Mouse (Mus musculus) gastrocnemius, adult 8-10 months (tissue): ENCODE measurements around the gene Stk11. TPM values are rescaled to one million over a fixed set of nuclear protein-coding genes. Genes with fewer than 3 reads are reported as not detected.

Experiments used
- DNase-seq, 2 experiments: peaks; one replicate each; pipeline ENCODE4 v3.0.0; 2022; ENCODE audit warnings: low spot score in 2 of 2
- total RNA-seq, 4 experiments: library from RNA; stranded (reverse); gene quantifications; 2 replicates each; pipeline ENCODE4 v1.2.4; 2022

The Stk11 gene
- total RNA-seq, 4 experiments from 2014 or later, result 157 to 173 (median 162) TPM

DNA sequence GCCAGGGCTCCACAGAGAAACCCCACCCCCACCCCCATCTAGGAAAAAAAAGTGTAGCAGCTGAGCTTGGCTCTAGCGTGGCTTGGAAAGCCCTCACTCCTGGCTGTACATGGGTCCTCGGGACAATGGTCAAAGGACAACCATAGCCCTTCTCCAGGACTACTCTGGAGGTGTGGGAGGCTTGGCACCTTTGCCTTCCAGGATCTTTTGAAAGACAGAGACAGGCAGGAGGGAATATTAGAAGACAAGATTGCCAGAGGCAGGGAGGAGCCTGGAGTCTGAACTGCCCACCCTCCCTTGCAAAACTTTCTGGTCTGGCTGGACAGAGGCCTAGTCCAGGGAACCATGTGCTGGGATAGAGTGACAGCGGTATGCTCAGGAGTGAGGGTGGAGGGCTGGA lies 20.9 kb upstream of the Stk11 start:
- DNase-seq, result no peak

DNA sequence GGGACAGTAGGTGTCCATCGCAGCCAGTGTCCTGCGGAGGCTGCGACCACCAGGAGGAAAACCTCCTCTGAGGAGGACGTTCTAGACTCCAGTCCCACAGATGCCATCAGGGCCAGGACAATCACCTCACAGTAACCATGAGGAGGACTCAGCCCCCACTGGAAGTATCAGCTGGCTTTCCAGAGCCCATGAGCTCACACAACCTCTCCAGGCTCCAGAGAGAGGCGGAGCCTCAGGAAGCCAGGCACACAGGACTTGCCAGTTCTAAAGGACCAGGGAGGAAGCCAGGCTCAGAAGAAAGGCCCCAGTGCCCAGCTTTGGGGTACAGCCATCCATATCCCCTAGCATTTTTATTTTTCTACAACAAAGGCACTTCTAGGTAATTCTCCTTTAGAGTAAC lies 20.1 kb upstream of the Stk11 start:
- DNase-seq, result no peak

DNA sequence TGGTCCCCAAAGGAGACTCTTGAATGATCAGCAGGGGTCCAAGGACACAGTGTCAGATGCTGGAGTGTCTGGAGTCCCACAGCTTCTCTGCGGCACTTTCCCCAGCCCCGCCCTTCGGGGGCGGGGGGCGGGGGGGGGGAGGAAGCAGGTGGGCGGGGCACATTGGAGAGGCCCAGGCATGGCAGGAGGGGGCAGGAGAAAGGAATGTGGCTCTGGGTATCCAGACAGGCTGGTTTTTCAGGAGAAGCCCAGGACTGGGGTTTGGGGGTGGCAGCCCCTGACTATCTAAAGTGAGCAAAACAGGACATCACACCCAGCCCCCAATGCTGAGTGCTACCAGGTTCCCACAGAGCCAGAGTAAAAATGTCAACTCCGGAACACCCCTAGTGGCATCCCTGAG lies 18.3 kb upstream of the Stk11 start:
- no peak for DNase-seq

DNA sequence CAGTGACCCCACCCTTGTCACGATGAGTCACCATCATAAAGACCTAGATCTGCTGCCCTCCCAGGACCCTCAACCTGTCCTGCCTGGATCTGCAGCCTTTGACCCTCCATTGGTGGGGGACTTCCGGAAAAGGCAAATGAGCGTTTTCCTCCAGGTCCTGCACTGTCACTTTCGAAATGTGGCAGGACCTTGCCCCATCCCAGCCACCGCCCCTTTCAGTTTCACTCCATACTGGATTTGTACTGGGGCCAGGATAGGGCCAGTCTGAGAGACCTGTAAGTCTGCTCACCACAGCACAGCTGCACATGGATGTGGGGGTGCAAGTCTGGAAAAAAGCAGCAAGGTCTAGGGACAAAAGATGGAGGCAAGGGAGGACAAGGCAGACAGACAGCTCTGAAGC lies 17.0 kb upstream of the Stk11 start:
- no peak for DNase-seq

DNA sequence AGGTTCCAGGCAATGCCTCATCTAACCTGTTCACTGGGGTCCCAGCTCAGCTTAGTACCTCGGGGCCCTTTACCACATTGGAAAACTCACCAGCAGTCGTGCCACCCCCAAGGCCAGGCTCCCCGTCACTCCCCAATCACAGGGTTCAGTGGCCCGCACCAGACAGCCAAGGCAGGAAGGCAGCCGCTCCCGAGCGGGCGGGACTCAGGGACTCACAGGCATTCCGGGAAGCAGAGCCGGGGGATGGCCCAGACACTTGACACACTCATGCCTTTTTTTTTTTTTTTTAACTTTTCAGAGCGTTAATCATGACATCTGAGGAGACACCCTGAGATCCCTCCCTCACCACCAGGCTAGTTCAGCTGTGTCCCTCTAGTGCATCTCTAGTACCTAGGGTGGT lies 14.6 kb upstream of the Stk11 start:
- DNase-seq, result no peak

DNA sequence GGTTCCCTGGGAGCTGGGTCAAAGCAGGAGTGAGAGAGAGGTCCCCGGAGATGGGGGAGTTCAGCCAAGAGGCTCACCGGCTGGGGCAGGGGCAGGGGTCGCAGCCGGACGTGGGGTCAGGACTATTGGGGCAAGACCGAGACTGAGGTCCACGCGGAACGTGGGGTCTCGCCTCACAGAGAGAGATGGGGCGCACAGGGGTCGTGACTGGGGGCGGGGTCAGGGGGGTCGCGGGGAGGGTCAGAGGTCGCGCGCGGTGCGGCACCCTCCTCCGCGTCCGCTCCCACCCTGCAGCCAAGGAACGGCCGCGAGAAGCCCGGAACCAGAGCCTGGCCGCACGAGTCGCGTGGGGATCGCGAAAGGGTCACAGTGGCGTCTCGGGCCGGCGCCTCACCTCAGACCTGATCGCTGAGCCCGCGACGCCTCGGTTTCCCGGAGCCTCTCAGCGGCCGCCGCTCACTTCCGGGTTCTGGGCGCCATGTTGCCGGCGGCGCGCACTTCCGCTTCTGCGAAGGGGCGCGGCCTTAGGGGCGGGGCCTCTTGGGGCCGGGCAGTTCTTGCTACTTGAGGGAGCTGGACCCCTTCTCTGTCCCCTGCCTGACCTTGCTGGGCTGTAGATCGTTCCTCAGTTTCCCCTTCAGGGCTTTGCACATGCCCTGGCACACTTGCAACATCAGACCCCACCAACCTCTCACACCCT lies 13.2 kb upstream of the Stk11 start:
- DNase-seq, result peak; percentile 80 to 84

DNA sequence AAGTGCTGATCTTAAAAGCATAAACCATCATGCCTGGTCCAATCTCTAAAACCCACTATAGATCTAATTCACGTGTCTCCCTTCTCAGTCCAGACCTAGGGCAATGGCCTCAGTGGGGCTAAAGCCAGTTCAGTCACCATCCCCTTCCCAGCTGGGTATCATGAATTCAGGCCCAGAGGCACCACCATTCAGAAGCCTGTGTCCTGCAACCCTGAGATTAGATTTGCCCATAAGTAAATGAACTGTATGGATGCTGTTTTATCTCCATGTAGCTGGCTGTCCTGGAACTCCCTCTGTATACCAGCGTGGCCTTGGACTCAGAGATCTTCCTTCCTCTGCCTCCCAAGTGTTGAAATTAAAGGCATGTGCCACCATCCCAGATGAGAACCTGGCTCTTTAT lies 12.6 kb upstream of the Stk11 start:
- no peak for DNase-seq

DNA sequence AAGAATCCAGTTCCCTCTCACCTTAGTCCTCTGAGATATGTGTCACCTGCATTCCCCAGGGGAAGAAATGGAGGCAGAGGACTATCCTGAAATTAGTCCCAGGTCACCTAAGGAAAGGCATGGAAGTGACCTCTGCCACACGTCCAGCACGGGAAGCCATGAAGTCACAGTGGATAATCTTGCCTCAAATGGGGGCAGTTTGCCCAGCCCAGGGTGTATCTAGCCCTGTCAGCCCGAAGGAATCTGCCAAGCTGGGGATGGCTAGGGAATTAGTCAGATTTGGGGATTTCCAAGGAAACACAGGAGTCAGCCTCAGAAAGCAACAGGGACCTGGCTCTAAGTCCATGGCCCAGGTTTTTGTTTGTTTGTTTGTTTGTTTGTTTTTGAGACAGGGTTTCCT lies 11.4 kb upstream of the Stk11 start:
- DNase-seq, result no peak

DNA sequence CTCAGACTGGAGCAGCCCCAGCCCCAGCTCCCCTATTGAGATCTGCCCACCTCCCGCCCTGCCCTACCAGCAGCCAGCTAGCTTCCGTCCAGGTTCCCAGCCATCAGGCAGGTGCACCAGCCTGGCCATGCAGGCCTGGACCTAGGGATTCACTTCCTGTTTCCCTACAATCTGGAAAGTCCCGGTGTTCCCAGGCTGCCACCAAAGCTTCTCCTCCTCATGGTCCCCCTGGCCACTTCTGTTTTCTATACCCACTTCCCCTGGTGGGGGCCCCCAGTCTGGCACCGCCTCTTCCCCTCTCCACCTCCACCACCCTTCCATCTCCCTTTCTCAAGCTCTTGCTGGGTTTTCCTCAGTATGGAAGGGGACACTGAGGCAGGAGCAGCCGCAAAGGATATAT lies 10.1 kb upstream of the Stk11 start, which contains the start of gene Sbno2:
Sbno2 (minus strand) TSS at position 112 of the 400 bp plus-strand sequence.
- DNase-seq, result no peak

DNA sequence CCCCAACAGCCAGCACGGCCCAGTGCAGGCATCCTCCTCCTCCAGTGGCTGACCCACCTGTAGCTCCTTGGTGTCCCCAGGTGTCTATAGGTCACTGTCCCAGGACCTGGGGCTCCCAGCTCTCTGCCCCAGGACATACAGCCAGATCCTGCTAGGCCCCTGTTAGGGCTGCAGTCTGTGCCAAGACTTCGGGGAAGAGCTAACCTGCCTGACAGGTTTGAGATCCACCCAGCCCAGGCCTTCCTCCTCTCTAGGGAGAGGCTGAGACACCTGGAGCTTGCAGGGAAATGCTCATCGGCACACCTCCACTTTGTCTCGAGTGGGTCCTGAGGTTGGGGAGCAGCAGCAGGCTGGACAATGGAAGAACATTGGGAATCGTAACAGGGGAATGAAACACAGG lies 9.7 kb upstream of the Stk11 start:
- DNase-seq, result no peak

DNA sequence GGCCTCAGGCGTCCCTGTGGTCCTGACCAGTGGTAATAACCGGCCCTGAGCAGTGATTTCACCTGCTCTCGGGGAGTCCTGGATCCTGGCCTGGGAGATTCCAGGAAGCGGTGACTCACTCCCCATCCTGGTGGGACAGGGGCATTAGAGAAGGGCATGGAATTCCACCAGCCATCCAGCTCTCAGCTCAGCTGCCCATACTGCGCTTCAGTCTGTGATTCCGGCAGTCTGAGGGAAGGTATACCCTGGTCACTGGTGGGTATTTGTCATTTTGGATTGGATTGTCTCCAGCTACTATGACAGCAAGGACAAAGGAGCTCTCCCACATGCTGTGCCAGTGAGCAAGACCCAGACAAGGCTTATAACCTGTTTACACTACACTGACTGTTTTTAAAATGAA lies 7.9 kb upstream of the Stk11 start:
- no peak for DNase-seq

DNA sequence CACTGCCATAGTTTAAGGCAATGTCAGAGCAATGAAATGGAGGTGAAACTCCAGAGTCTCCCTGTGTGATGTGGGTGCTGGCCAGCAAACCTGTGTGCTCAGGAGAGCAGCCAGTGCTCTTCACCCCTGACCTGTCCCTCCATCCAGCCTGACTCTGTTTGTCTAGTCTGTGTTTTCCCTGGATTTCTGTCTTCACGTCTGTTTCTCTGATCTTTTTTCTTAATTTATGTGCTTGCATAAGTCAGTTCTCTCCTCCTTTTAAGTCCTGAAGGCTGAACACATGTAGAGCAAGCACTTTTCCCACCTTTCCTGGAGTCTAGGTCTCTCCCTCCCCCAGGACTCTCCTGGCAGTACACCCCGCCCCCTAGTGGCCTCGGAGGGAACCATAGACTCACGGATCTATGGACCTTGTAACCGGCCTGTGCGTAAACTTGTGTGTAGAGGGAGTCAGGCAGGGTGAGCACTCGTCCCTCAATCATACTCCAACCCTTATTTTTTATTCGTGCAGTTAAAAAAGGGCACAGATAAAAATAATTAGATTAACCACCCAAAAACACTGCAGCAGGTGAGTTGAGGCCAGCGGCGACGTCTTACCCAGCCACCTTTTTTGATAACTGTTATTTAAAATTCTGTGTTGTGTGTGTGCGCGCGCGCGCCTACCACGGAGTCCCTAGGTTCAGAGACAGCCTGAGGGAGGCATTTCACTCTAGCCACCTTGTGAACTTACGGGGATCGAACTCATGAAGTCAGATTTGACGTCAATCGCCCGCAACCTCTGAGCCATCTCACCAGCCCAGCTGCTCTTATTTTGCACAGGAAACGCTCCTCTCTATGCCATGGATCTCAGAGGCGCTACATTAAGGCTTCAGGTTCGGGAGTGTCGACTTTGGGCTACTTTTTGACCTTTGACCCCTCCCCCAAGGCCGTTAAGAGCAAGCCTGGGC lies 990 bp upstream of the Stk11 start:
- DNase-seq, result peak; percentile 86 to 87

DNA sequence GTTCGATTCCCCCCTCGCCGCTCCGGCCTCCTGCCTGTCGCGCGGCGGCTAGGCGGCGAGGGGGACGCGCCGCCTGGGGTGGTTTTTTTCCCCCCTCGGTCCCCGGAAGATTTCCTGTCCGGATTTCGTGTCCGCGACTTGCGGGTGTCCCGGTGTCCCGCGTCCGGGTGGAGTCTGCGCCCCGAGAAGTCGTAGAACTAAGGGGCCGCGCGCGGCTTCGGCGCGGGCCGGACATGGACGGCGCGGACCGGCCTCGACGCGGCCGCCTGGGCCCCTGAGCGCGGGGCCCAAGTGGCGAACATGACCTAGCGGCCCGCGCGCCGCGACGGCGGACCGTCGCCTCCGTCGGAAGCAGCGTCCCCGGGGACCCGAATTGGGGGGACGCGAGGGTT lies 337 bp downstream of the Stk11 start:
- no peak for DNase-seq

DNA sequence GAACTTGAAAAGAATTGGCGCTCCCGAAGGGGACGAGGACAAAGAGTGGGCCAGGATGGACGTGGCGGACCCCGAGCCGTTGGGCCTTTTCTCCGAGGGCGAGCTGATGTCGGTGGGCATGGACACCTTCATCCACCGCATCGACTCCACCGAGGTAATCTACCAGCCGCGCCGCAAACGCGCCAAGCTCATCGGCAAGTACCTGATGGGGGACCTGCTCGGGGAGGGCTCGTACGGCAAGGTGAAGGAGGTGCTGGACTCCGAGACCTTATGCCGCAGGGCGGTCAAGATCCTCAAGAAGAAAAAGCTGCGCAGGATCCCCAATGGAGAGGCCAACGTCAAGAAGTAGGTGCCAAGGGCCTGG lies 942 bp downstream of the Stk11 start:
- no peak for DNase-seq

DNA sequence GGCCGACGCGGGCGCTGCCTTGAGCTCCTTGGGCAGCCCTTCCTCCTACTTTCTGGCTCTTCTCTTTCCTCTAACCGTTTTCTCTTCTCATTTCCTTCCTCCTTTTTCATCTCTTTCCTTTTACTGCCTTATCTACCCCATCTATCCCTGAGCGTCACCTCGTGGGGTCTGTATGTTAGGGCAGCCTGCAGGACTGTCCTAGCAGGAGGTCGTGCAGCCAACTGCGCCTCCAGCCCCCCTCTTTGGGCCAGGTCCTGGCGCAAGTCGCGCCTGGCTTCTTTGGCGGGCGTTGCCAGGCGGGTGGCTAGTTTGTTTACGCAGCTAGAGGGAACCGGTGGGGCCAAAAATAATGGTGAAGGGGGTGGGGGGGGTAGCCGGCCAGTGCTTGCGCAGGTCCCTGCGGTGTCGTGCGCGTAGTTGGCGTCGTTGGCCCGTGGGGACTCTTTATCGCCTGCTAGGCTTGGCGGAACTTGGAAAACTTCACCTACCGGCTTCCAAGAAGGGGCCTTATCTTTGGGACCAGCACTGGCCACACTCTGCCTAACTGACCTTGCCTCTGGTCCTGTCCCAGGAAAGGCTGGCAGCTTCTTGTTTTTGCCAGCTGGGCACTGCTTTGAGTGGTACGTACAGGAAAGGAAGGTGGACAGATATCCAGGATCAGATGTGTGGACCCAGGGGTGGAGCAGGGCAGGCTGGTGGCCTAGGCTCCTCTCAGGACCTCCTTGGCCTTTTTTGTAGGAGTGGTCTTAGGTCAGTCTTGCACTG lies 1.5 kb downstream of the Stk11 start:
- peak; percentile 60 to 81 for DNase-seq

DNA sequence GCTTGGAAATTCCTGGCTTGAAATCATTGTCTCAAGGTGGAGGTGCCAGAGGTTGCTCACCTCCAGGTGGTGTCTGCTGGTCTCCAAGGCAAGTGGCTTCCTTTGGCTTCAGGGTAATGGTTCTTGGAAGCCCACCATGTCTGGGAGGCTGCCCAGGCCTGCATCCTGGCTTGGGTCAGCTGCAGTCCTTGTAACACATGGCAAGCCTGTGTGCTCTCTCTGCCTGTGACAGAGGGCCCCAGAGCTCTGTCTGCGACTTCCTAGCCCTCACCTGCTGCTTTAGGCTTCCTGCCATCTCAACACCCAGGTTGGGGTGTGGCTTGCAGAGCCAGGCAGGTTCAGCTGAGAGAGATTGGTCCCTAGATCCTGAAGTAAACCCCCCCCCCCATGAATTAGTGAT lies 2.1 kb downstream of the Stk11 start:
- no peak for DNase-seq

DNA sequence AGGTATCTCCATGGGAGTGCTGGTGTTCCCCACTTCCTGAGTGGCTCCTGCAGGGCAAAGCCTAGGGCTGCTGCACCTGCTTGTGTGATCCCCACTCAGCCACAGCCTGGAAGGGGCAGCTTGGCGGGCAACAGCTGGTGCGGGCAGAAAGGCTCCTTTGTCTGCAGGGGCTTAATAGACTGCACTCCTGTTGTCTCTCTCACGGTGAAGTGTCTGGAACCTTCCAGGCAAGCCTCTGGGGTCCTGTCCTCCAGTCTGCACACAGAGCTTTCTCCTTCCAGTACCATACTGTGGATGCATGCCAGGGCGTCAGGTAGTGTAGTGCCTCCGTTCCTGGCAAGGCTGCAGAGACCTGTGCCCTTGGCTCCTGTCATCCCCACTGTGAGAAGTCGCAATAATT lies 2.9 kb downstream of the Stk11 start:
- no peak for DNase-seq

DNA sequence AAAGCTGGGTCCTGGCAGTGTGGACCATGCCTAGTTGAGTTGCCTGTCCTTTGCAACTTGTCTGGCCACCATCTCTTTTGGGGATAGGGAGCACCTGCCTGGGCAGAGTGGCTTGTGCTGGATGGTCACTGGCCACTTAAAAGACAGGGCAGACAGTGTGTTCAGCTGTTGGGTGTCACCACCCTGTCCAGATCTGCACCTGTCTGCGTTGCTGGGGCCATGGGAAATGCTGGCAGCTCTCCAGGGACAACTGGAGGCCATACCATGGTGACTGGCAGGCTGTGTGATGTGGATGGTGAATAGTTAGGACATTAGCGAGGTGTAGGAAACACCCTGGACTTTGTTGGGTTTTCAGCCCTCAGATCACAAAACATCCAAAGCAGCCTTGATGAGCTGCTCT lies 4.5 kb downstream of the Stk11 start:
- DNase-seq, result peak in 1 of 2 experiments; percentile 49

DNA sequence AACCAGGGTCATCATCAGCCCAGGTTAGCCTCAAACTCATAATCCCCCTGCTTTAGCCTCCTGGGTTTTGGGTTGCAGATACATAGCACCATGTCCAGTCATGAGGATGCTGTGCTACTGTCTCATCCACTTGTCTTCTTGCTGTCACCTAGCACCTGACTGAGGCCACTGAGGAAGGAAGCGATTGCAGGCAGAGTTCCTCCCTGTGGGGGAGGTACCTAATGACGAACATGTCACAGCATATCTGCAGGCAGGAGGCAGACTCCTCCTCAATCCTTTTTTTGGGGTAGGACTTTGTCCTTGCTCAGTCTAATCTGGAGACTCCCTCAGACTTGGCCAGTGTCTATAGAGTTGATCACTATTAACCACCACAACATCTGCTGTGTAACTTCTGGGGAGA lies 6.0 kb downstream of the Stk11 start:
- DNase-seq, result no peak

DNA sequence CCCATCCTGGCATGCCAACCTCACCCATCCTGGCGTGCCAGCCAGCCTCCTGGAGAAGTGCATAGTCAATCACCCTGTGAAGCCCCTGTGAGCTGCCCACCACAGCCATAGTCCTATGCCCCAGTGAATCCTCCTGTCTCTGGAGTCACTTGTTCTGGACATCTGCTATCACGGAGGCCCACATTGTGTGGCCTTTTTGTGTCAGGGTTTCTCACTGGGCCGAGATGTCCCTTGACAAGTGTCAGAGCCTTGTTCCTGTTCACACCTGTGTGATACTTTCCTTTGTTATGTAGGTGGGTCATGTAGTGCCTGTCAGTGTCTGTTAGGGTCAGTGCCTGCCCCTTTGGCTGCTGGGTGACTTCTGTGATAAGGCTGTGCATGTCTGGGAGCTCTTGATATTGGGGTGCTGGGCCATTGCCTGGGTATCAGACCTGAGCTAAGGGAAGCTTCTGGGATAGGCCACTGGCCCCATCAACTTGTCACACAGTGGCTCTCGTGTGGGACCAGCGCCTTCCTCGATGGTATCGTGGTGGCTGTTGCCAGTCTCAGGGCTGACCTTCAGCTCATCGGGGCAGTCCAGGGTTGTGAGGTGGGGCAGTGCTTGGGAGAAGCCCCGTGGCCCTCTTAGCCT lies 8.4 kb downstream of the Stk11 start:
- DNase-seq, result no peak

DNA sequence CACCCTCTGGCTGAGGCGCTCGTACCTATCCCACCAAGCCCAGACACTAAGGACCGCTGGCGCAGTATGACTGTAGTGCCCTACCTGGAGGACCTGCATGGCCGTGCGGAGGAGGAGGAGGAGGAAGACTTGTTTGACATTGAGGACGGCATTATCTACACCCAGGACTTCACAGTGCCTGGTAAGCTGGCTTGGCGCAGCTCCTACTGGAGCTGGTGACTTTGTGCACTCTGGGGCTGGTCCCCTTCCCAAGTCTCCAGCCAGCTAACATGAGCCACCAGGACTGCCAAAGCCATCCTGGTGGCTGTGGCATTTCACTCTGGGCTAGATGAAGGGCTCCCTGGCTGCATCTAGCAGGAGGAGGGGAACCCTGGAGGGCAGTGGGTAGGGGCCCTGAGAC lies 12.3 kb downstream of the Stk11 start:
- DNase-seq, result no peak

DNA sequence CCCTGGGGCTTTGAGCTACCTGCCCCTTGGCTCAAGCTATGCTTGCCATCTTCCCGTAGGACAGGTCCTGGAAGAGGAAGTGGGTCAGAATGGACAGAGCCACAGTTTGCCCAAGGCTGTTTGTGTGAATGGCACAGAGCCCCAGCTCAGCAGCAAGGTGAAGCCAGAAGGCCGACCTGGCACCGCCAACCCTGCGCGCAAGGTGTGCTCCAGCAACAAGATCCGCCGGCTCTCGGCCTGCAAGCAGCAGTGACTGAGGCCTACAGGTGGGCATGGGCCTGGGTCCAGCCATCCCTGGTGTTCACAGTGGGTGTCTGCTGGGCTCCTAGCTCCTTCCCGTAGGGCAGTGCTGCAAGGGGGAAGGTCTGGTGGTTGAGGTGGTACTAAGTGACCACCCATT lies 14.2 kb downstream of the Stk11 start:
- DNase-seq, result no peak
